In genomic region chr13:54855333-54856238, GRCm38 (mm10) we compare ENCODE assay signal across 17 mouse cellular contexts.
DNase-seq lines count a peak whose midpoint lies in the region; ATAC-seq lines count a peak whose summit lies in the region.
"Had no signal": no experiment of that assay in that cellular context is flagged by ENCODE, and none has a peak within 500 bp of the region (broad histone marks: within the 10 kb centered on the region; RNA-seq: fewer than 3 reads in every experiment).

No protein-coding gene starts in this region.

- H3K36me3 ChIP-seq in midbrain, embryonic 16.5 days (ENCODE audit: control insufficient read depth, insufficient read depth, low read length) = no peaks in the 10 kb centered on the region
- H3K36me3 ChIP-seq: embryonic facial prominence, embryonic 13.5 days; heart, embryonic 13.5 days; intestine, embryonic 15.5 days; liver, embryonic 13.5 days had no signal

- peaks cover 9% of the 10 kb centered on the region for H3K4me1 ChIP-seq in midbrain, embryonic 16.5 days (ENCODE audit: control insufficient read depth, insufficient read depth, low read length)
- H3K4me1 ChIP-seq: embryonic facial prominence, embryonic 13.5 days; heart, embryonic 13.5 days; intestine, embryonic 15.5 days; liver, embryonic 13.5 days had no signal

- DNase-seq in heart, adult 8-10 months (ENCODE audit: low spot score) = peak; percentile 5
- DNase-seq in heart, postnatal 14 days = no peak
- peak; percentile 52 to 69 for DNase-seq in right cerebral cortex, postnatal 10 days (ENCODE audit: low spot score in 2 of 2)
- no peak for DNase-seq in right cerebral cortex, adult 2 months (ENCODE audit: low spot score in 2 of 2)
- DNase-seq in cerebellum, adult 8-10 months = peak; percentile 49
- no peak for DNase-seq in layer of hippocampus, postnatal 14 days (ENCODE audit: low spot score in 2 of 2)
- DNase-seq in layer of hippocampus, postnatal 25 days (ENCODE audit: extremely low spot score in 1 of 2, low spot score in 1 of 2) = no peak
- DNase-seq: adrenal gland, adult 8-10 months; kidney, postnatal 4 days; liver, embryonic 13.5 days; retina, postnatal 1 day had no signal

- ATAC-seq in midbrain, embryonic 16.5 days = peak; percentile 71; the same call in 1 of the 2 replicates
- ATAC-seq: CD4-positive, CD25-positive, alpha-beta regulatory T cell, adult 4 months; intestine, embryonic 15.5 days; Patski had no signal

- H3K9me3 ChIP-seq in midbrain, embryonic 16.5 days (replicated peaks; ENCODE audit: control insufficient read depth, low read length, poor library complexity, severe bottlenecking) = no peaks in the 10 kb centered on the region
- H3K9me3 ChIP-seq: embryonic facial prominence, embryonic 13.5 days; heart, embryonic 13.5 days; intestine, embryonic 15.5 days; liver, embryonic 13.5 days had no signal

- H3K4me2 ChIP-seq in midbrain, embryonic 16.5 days (ENCODE audit: low read length) = no peak overlapping the region
- H3K4me2 ChIP-seq: embryonic facial prominence, embryonic 13.5 days; heart, embryonic 13.5 days; intestine, embryonic 15.5 days; liver, embryonic 13.5 days had no signal

- peak overlapping the region; percentile 43 for H3K27ac ChIP-seq in midbrain, embryonic 16.5 days (ENCODE audit: low read length)
- H3K27ac ChIP-seq: embryonic facial prominence, embryonic 13.5 days; heart, embryonic 13.5 days; intestine, embryonic 15.5 days; liver, embryonic 13.5 days had no signal

- no peak overlapping the region for H3K9ac ChIP-seq in midbrain, embryonic 16.5 days (ENCODE audit: low read depth, low read length)
- H3K9ac ChIP-seq: embryonic facial prominence, embryonic 13.5 days; heart, embryonic 13.5 days; intestine, embryonic 15.5 days; liver, embryonic 13.5 days had no signal

- intact Hi-C loops in heart, postnatal 14 days (cut with DNase I) = no loop called here

- WGBS in midbrain, embryonic 16.5 days = 21% methylated on average over 14 of the region's 14 CpGs

- no peaks in the 10 kb centered on the region for H3K27me3 ChIP-seq in midbrain, embryonic 16.5 days (ENCODE audit: control insufficient read depth, insufficient read depth, low read depth, low read length)
- H3K27me3 ChIP-seq: embryonic facial prominence, embryonic 13.5 days; intestine, embryonic 15.5 days; liver, embryonic 13.5 days had no signal

- H3K4me3 ChIP-seq in midbrain, embryonic 16.5 days (ENCODE audit: low read depth, low read length) = no peak overlapping the region
- H3K4me3 ChIP-seq: embryonic facial prominence, embryonic 13.5 days; heart, embryonic 13.5 days; intestine, embryonic 15.5 days; liver, embryonic 13.5 days had no signal

Comparison
In these comparisons a context has a peak if more than half of its experiments do, and no peak if none do; other contexts are left out.
1. DNase-seq: peak in heart, adult 8-10 months (single experiment), right cerebral cortex, postnatal 10 days (2 of 2) and cerebellum, adult 8-10 months (single experiment); none in heart, postnatal 14 days (0 of 2), right cerebral cortex, adult 2 months (0 of 2), layer of hippocampus, postnatal 14 days (0 of 2) and layer of hippocampus, postnatal 25 days (0 of 2).